Mouse (Mus musculus): ENCODE data around the gene Cs.
"Not testable (repeated sequence)": the region's sequence is repeated elsewhere in the genome, so short reads cannot be mapped to it uniquely, and the experiment has no call there.

Cs gene

GRCm38 (mm10) chr10:128332358-128333249, 4.9 kb upstream of the Cs start:
- DNase-seq (ENCODE audit: low read depth, low spot score): not testable (repeated sequence)

DNA sequence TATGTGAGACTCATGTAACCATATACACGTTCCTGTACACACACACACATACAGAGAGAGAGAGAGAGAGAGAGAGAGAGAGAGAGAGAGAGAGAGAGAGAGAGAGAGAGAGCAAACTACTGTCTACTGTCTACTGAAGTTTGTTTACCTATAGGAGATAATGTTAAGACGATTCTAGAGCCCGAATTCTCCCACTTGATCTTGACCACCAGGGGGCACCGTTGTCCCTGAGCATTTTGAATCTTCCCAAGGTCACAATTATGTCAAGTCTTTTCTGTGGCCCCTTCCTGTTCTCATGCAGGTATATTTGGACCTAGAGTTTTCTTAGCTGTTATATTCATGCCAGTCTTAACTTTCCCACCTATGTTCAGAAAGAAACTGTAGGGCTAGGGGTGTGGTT, 2.0 kb upstream of the Cs start:
- peak; percentile 73 for DNase-seq (ENCODE audit: low read depth, low spot score)

DNA sequence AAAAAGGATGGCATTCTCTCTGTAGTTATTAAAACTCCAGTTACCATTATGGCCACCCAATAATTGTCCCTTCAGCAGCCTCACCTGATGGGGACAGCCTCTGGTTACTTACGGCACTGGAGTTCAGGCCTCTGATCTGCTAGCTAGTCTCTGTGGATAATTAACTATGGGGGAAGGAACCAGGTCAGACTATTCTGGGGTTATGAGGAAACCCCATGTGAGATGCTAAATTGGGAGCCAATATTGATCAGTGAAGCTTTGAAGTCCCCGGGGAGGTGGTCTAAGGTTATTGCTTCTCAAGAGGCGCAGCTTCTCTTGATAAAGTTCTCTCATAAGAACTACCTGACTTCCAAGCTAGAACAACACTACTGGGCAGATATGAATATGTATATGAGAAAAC, 1.3 kb upstream of the Cs start:
- no peak for DNase-seq (ENCODE audit: low read depth, low spot score)

DNA sequence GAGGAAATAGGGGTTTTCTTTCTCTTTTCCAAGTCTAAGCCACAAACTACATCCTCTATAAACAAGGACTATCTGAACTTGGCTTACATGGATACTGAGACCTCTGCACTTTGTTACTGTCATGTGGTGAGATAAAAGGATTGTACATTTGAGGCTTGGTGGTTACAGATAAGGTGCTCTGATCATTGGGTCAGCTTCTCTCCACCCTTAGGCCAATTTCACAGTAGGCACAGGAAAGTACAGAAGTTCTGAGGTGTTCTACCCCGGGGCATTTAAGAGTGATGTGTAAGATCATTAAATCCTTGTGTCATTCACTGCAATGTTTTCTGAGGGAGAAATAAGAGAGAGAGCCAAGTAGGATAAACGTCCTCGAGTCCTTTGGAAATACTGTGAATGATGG, 937 bp upstream of the Cs start:
- no peak for DNase-seq (ENCODE audit: low read depth, low spot score)

GRCm38 (mm10) chr10:128338415-128338814, 881 bp downstream of the Cs start:
- no peak for DNase-seq (ENCODE audit: low read depth, low spot score)

- DNase-seq (ENCODE audit: low read depth, low spot score): no peak
Observed at GRCm38 (mm10) chr10:128338948-128339347, 1.4 kb downstream of the Cs start.

- no peak for DNase-seq (ENCODE audit: low read depth, low spot score)
Observed at GRCm38 (mm10) chr10:128340257-128340656, 2.7 kb downstream of the Cs start.

GRCm38 (mm10) chr10:128343436-128343835, 5.9 kb downstream of the Cs start:
- no peak for DNase-seq (ENCODE audit: low read depth, low spot score)

GRCm38 (mm10) chr10:128344568-128345275, 7.2 kb downstream of the Cs start:
- no peak for DNase-seq (ENCODE audit: low read depth, low spot score)

GRCm38 (mm10) chr10:128347541-128347940, 10.0 kb downstream of the Cs start:
- no peak for DNase-seq (ENCODE audit: low read depth, low spot score)

- peak; percentile 43 for DNase-seq (ENCODE audit: low read depth, low spot score)
Observed at GRCm38 (mm10) chr10:128358796-128359195, 21.3 kb downstream of the Cs start.

DNA sequence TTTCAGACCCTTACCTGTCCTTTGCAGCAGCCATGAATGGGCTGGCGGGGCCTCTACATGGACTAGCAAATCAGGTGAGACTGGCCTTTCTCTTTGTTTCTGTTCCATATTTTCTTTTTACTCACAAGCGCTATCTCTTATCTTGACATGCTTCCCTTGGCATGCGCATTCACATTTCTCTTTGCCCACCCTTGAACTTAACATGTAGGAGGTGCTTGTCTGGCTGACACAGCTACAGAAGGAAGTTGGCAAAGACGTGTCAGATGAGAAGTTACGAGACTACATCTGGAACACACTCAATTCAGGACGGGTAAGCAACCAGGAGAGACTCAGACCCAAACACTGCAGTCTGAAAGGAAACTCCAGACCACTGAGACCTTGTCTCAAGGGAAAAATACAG, 21.7 kb downstream of the Cs start:
- no peak for DNase-seq (ENCODE audit: low read depth, low spot score)

DNA sequence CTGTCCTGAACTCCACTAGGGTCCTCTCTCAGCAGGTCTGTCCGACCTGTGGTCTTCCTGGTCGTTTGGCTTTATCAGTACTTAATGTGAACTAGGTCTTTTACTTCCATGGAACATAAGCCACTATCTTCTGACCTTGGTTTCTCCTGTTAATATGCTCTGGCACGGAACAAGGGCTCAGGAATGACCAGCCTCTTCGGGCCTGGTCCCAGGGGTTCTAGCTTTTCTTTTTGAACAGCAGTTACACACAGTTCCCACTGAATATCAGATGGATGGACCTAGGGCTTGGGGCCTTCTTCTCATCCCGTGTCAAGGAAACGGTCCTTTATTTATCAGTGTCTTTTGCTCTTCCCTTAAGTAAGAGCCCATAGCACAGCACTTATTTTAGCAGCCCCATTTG, 24.3 kb downstream of the Cs start:
- DNase-seq (ENCODE audit: low read depth, low spot score): no peak

GRCm38 (mm10) chr10:128362568-128362967, 25.0 kb downstream of the Cs start:
- peak; percentile 53 for DNase-seq (ENCODE audit: low read depth, low spot score)

GRCm38 (mm10) chr10:128367899-128368401, 30.4 kb downstream of the Cs start:
- DNase-seq (ENCODE audit: low read depth, low spot score): no peak

DNA sequence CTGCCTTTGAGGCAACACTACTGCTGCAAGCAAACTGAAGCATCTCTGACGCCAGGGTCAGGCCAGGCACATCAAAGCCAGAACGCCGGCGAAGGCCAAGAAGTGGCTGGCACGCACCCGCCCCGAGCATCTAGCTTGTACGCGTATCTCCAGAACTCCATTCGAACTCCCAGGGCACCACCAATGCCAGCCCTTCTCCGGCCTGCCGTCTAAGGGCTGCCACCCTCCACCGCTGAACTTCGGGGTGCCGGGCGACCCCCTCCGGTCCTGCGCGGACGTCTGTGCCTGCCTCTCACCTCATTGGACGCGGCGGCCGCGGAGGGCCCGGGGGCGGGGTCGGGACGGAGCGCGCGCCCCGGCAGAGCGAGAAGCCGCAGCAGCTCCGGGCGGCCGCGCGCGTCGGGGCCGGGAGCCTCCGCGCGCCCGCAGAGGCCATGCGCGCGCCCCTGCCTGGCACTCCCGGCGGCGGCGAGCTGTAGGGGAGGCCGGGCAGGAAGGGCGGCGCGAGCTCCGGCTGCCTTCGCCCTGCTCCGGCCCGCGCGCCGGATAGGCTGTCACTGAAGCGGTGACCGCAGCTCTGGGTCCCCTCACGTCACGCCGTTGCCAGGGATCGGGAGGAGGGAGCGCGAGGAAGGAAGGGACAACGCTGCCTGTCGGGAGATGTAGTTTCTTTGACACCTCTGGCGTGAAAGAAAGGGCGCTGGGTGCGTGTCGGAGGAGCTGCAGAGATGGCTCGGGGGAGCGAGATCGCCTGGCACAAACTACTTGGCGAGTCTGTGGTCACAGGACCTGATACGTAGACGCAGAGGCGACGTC, 31.1 kb downstream of the Cs start, which contains the start of gene Coq10a:
Gene Coq10a, minus strand, starts transcription at position 596 of the 816 bp plus-strand sequence.
- peak; percentile 84 for DNase-seq (ENCODE audit: low read depth, low spot score)

DNA sequence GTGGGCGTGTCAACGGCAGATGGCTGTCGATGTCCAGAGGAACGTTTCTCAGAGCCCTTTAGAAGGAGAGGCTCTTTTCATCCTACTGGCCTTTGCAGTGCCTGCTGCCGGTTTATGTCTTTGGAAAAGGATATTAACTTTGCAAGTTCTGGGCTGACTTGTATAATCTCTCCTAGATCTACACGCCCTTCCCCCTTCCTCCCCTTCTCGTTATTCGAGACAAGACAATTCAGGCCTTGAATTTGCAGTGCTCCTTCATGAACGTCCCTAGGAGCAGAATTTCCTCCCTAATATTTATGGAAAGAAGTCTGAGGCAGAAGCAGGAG, 31.6 kb downstream of the Cs start:
- no peak for DNase-seq (ENCODE audit: low read depth, low spot score)

- no peak for DNase-seq (ENCODE audit: low read depth, low spot score)
Observed at GRCm38 (mm10) chr10:128369599-128369998, 32.1 kb downstream of the Cs start.

GRCm38 (mm10) chr10:128370021-128370420, 32.5 kb downstream of the Cs start:
- DNase-seq (ENCODE audit: low read depth, low spot score): no peak

DNA sequence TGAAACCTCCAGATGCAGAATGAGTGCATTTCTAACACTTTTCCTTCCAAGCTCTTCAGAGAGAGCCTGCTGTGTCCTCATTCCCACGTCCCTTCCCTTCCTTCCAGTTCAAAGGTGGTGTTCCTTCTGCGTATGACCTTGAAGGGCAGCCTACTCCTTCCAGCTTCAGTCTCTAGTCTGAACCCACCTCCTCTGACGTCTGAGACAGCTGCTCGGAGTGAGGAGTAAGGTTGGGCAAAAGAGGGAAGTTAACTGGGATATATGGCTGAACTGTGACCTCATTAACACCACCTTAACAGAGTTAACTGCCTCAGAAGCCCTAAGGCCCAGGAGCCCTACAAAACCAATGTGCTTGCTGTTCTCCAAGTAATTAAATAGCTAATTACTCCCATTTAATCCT, 33.1 kb downstream of the Cs start:
- peak; percentile 52 for DNase-seq (ENCODE audit: low read depth, low spot score)

DNA sequence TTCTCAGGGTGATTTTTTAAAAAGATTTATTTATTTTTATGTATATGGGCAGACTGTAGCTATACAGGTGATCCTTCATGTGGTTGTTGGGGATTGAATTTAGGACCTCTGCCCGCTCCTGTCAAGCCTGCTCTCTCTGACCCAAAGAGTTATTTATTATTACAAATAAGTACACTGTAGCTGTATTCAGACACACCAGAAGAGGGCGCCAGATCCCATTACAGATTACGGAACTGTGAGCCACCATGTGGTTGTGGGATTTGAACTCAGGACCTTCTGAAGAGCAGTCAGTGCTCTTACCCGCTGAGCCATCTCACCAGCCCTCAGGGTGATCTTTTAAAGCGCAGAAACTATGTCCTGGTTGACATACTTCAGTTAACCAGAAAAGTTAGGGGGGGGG, 34.6 kb downstream of the Cs start:
- no peak for DNase-seq (ENCODE audit: low read depth, low spot score)

All from forelimb bud, embryonic 11.5 days (tissue).